Mouse (Mus musculus): Measurements from ENCODE around the gene Tas2r120.
"Not testable (repeated sequence)": the region's sequence is repeated elsewhere in the genome, so short reads cannot be mapped to it uniquely, and the experiment has no call there.

The Tas2r120 gene

GRCm38 (mm10) chr6:132656653-132657052 lies at the start of gene Tas2r120:
Gene Tas2r120, plus strand, starts transcription at chr6:132656953.
- no peak for DNase-seq (ENCODE audit: low read depth, low spot score)

GRCm38 (mm10) chr6:132649399-132649798 lies 7.4 kb upstream of the Tas2r120 start:
- no peak for DNase-seq (ENCODE audit: low read depth, low spot score)

GRCm38 (mm10) chr6:132651426-132651825 lies 5.3 kb upstream of the Tas2r120 start, which contains the start of gene A630073D07Rik:
Gene A630073D07Rik, minus strand, starts transcription at chr6:132651526.
- no peak for DNase-seq (ENCODE audit: low read depth, low spot score)

GRCm38 (mm10) chr6:132691596-132691995 lies 34.8 kb downstream of the Tas2r120 start:
- DNase-seq (ENCODE audit: low read depth, low spot score): not testable (repeated sequence)

- no peak for DNase-seq (ENCODE audit: low read depth, low spot score)
Observed at GRCm38 (mm10) chr6:132700907-132701306, 44.2 kb downstream of the Tas2r120 start, which contains the start of gene Tas2r121. Gene Tas2r121, minus strand, starts transcription at chr6:132701007.
